Mouse (Mus musculus) myocyte (in vitro differentiated cells): ENCODE data around the gene Rnf151. TPM values are rescaled to one million over a fixed set of nuclear protein-coding genes. Genes with fewer than 3 reads are reported as not detected.
"Not testable (repeated sequence)": the region's sequence is repeated elsewhere in the genome, so short reads cannot be mapped to it uniquely, and the experiment has no call there.

Experiments used
- H3K27me3 ChIP-seq: one replicate; pipeline ENCODE4 v1.6.1; 2011; ENCODE audit not compliant: control insufficient read depth, insufficient read depth, insufficient read length
- H3K36me3 ChIP-seq: one replicate; pipeline ENCODE4 v1.6.1; 2011; ENCODE audit not compliant: control insufficient read depth, insufficient read depth
- H3K4me2 ChIP-seq: one replicate; pipeline ENCODE4 v1.6.1; 2011; ENCODE audit warnings: low read depth, control low read depth
- H3K4me3 ChIP-seq: one replicate; pipeline ENCODE4 v1.5.1; 2011; ENCODE audit warnings: mild to moderate bottlenecking, control low read depth, moderate library complexity
- H3K79me2 ChIP-seq: one replicate; pipeline ENCODE4 v1.6.1; 2011; ENCODE audit not compliant: control insufficient read depth, insufficient read depth
- H3ac ChIP-seq: one replicate; pipeline ENCODE4 v1.6.1; 2011; ENCODE audit not compliant: control insufficient read depth, insufficient read length
- CEBPB ChIP-seq: IDR thresholded peaks from 2 replicates; pipeline ENCODE4 v1.6.1; 2011; ENCODE audit warnings: mild to moderate bottlenecking, moderate library complexity; ENCODE audit not compliant: poor library complexity, insufficient read depth, severe bottlenecking
- E2F4 ChIP-seq: IDR thresholded peaks from one replicate; pipeline ENCODE4 v1.6.1; 2011; ENCODE audit warnings: mild to moderate bottlenecking, control low read depth, moderate library complexity; ENCODE audit not compliant: insufficient read depth
- MAX ChIP-seq: IDR thresholded peaks from one replicate; pipeline ENCODE4 v1.6.1; 2011; ENCODE audit warnings: low read depth, mild to moderate bottlenecking, control low read depth
- MYOD1 ChIP-seq, 3 experiments: IDR thresholded peaks; one replicate each; pipeline ENCODE4 v1.6.1; 2011; ENCODE audit warnings: control low read depth in 2 of 3, low read depth in 2 of 3, mild to moderate bottlenecking in 2 of 3, moderate library complexity in 1 of 3; ENCODE audit not compliant: insufficient read length in 2 of 3, control insufficient read depth in 1 of 3
- MYOG ChIP-seq, 3 experiments: IDR thresholded peaks; one replicate each; pipeline ENCODE4 v1.6.1; 2011; ENCODE audit warnings: control low read depth in 2 of 3, low read depth in 2 of 3, mild to moderate bottlenecking in 2 of 3; ENCODE audit not compliant: insufficient read length in 2 of 3, control insufficient read depth in 1 of 3, insufficient read depth in 1 of 3
- POLR2A ChIP-seq: IDR thresholded peaks from one replicate; pipeline ENCODE4 v1.6.1; 2011; ENCODE audit warnings: low read depth, mild to moderate bottlenecking, control low read depth, moderate library complexity; ENCODE audit not compliant: insufficient read length
- POLR2AphosphoS2 ChIP-seq: IDR thresholded peaks from one replicate; pipeline ENCODE4 v1.6.1; 2011; ENCODE audit warnings: low read depth, control low read depth; ENCODE audit not compliant: insufficient read length
- REST ChIP-seq: IDR thresholded peaks from one replicate; pipeline ENCODE4 v1.6.1; 2011; ENCODE audit warnings: mild to moderate bottlenecking, control low read depth, moderate library complexity; ENCODE audit not compliant: insufficient read depth, insufficient read length
- SRF ChIP-seq: IDR thresholded peaks from one replicate; pipeline ENCODE4 v1.6.1; 2011; ENCODE audit warnings: low read depth; ENCODE audit not compliant: control insufficient read depth, insufficient read length
- TCF12 ChIP-seq: IDR thresholded peaks from one replicate; pipeline ENCODE4 v1.6.1; 2011; ENCODE audit warnings: mild to moderate bottlenecking, control low read depth; ENCODE audit not compliant: poor library complexity, insufficient read depth, severe bottlenecking
- TCF3 ChIP-seq: IDR thresholded peaks from one replicate; pipeline ENCODE4 v1.6.1; 2011; ENCODE audit warnings: low read depth, control low read depth; ENCODE audit not compliant: insufficient read length
- USF1 ChIP-seq: IDR thresholded peaks from one replicate; pipeline ENCODE4 v1.6.1; 2011; ENCODE audit warnings: low read depth, mild to moderate bottlenecking, control low read depth, moderate library complexity
- polyA plus RNA-seq: library from polyadenylated mRNA; unstranded; fragments of >200 nt; fragmentation: generic; extraction: Trizol; gene quantifications from one replicate; pipeline ENCODE4 v1.2.1, GENCODE M21; 2012; ENCODE audit warnings: missing spikeins

Rnf151 gene
- polyA plus RNA-seq, 1 experiment = 0.36 TPM

DNA sequence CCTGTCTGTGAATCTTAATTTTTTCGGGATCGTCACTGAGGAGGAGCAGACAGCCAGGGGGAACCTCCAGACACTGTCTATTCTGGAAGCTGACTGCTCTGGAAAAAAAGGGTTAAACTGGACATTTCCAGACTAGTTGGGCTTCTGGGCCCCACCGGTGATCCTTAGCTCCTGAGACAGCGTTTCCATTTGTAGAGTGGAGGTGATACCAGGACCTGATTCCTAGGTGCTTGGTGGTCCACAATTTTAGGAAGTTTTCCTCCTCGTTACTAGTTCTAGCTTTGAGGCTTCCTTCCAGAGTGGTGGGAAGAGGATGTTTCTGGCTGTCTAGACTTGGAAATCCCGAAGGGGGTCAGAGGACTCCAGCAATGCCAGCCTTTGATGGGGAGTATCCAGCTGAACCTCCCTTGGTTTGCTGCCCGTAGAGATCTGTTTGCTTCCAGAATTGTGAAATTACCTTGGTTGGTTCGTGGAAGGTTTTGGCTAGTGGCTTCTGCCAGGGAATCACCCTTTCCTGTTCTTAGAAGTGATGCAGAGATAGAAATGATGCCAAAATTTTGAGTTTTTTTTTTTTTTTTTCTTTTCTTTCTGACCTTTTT lies 47.5 kb downstream of the Rnf151 start:
- peak overlapping the region; percentile 96 for H3K4me2 ChIP-seq
- no peaks in the 10 kb centered on the region for H3K36me3 ChIP-seq
- no peak for TF ChIP-seq MYOD1 (IDR thresholded peaks at IDR 0.05; ENCODE audit: control insufficient read depth in 1 of 3, insufficient read length in 2 of 3, low read depth in 2 of 3)
- no peak for TF ChIP-seq TCF12
- no peak for TF ChIP-seq REST
- no peak for TF ChIP-seq POLR2A
- TF ChIP-seq MAX = no peak
- H3K79me2 ChIP-seq = peaks cover 53% of the 10 kb centered on the region
- H3K27me3 ChIP-seq = no peaks in the 10 kb centered on the region
- peak overlapping the region; percentile 78 for H3K4me3 ChIP-seq
- peak overlapping the region; percentile 81 for H3ac ChIP-seq

DNA sequence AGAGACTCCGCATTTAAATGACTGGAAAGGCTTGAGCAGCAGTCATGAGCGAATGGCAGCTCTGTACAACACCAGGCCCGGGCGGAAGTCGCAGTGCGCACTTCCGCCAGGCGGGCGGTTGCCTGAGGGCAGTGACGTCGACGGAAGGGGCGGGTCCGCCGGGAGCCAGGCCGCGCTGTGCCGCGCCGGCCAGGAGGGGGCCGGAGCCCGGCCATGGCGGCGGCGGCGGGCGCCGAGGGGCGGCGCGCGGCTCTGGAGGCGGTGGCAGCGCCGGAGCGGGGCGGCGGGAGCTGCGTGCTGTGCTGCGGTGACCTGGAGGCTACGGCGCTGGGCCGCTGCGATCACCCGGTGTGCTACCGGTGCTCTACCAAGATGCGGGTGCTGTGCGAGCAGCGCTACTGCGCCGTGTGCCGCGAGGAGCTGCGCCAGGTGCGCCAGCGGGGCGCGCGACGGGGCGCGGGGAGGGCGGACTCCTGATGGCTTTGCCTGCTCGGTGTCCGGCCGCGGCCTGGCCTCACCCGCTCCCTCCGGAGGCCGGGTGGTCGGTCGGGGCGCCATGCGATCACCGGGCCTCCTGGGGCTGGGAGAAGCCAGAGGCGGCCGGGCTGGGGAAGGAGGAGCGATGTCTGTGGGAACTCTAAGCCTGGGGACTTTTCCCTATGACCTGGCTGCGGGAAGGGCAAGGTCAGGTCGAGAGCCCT lies 48.2 kb downstream of the Rnf151 start, which contains the start of gene Zfp598:
Zfp598 (plus strand) TSS at position 143 of the 701 bp plus-strand sequence.
- peak within 1 kb of the TSS; percentile 96 for H3K4me2 ChIP-seq

DNA sequence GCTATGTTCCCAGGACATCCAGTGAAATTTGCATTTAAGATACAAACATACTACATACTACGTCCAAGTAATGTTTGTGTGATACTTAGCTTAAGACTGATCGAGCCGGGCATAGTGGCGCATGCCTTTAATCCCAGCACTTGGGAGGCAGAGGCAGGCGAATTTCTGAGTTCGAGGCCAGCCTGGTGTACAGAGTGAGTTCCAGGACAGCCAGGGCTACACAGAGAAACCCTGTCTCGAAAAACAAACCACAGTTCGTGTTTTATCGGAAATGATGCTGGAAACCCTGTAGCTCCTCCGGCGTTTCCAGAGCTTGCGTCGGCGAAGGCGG lies 48.7 kb downstream of the Rnf151 start:
- Histone ChIP-seq H3K4me2 (peak overlapping the region; percentile 82), H3K79me2 (peaks cover 46% of the 10 kb centered on the region), H3K4me3 (peak overlapping the region; percentile 78), H3ac (peak overlapping the region; percentile 81)
- not testable (repeated sequence) for H3K36me3 ChIP-seq, H3K27me3 ChIP-seq
- peak; percentile 65; the same call in 1 of the 2 replicates for TF ChIP-seq CEBPB

More for the DNA sequence above, 48.2 kb downstream of the Rnf151 start, which contains the start of gene Zfp598:
- Histone ChIP-seq H3K36me3 (no peaks in the 10 kb centered on the region), H3ac (peak within 1 kb of the TSS; percentile 81), H3K4me3 (peak within 1 kb of the TSS; percentile 78), H3K79me2 (peaks cover 50% of the 10 kb centered on the region), H3K27me3 (no peaks in the 10 kb centered on the region)
- TF ChIP-seq POLR2AphosphoS2 (peak; percentile 75), TCF3 (no peak), E2F4 (no peak), POLR2A (peak; percentile 86), MYOD1 (IDR thresholded peaks at IDR 0.05; ENCODE audit: control insufficient read depth in 1 of 3, insufficient read length in 2 of 3, low read depth in 2 of 3) (peak in 2 of 3 experiments; percentile 32 to 73), MAX (no peak), TCF12 (no peak), REST (no peak)

DNA sequence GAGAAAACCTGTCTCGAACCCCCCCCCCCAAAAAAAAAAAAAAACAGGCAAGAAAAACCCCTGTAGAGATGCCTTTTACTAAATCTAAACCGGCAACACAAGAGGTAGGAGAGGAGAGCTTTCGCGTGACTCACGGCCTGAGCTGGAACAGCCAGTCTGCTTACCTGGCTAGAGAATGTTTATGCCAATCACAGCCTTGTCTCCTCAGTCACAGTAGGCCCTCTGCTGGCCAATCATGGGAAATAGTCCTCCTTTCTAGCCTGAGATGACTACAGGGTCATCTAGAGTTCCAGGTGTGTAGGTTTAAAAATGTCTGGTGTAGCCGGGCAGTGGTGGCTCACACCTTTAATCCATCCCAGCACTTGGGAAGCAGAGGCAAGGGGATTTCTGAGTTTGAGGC lies 50.4 kb downstream of the Rnf151 start:
- Histone ChIP-seq H3K79me2 (peaks cover 28% of the 10 kb centered on the region), H3K4me2 (no peak overlapping the region), H3ac (no peak overlapping the region), H3K36me3 (no peaks in the 10 kb centered on the region), H3K27me3 (no peaks in the 10 kb centered on the region), H3K4me3 (no peak overlapping the region)
- TF ChIP-seq CEBPB = no peak
- TF ChIP-seq MAX = no peak
- TF ChIP-seq POLR2A = no peak
- TF ChIP-seq POLR2AphosphoS2 = no peak
- no peak for TF ChIP-seq TCF12
- TF ChIP-seq MYOG (IDR thresholded peaks at IDR 0.05; ENCODE audit: control insufficient read depth in 1 of 3, insufficient read depth in 1 of 3, insufficient read length in 2 of 3, low read depth in 2 of 3) = no peak
- TF ChIP-seq REST = no peak
- TF ChIP-seq USF1 = no peak
- TF ChIP-seq E2F4 = no peak
- no peak for TF ChIP-seq SRF
- TF ChIP-seq MYOD1 (IDR thresholded peaks at IDR 0.05; ENCODE audit: control insufficient read depth in 1 of 3, insufficient read length in 2 of 3, low read depth in 2 of 3) = no peak
- no peak for TF ChIP-seq TCF3

DNA sequence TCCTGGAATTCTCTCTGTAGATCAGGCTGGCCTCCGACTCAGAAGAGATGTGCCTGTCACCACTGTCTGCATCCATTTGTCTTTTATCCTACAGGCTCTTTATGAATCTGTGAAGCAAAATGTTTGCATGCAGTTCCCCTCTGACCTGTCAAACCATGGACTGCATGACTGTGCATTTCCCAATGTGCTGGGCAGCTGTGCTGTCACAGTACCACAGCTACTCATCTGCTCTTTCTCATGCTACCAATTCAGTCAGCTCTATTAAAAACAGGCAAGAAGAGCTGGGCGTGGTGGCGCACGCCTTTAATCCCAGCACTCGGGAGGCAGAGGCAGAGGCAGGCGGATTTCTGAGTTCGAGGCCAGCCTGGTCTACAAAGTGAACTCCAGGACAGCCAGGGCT lies 50.9 kb downstream of the Rnf151 start:
- not testable (repeated sequence) for H3ac ChIP-seq, H3K36me3 ChIP-seq, H3K27me3 ChIP-seq, H3K4me2 ChIP-seq, H3K4me3 ChIP-seq
- peaks cover 24% of the 10 kb centered on the region for H3K79me2 ChIP-seq

Other genes with a start within 250 kb of the Rnf151 start
- 18.7 TPM for gene E4f1, start 247.8 kb downstream of the Rnf151 start, polyA plus RNA-seq
- gene Pgp, start 247.7 kb downstream of the Rnf151 start, polyA plus RNA-seq = 53.7 TPM
- gene Bricd5, start 244.2 kb downstream of the Rnf151 start, polyA plus RNA-seq = 0.53 TPM
- 16.5 TPM for gene Mlst8, start 239.0 kb downstream of the Rnf151 start, polyA plus RNA-seq
- 0.16 TPM for gene Caskin1, start 229.5 kb downstream of the Rnf151 start, polyA plus RNA-seq
- 112 TPM for gene Traf7, start 190.1 kb downstream of the Rnf151 start, polyA plus RNA-seq
- gene Rab26, start 183.9 kb downstream of the Rnf151 start, polyA plus RNA-seq = 0.35 TPM
- gene Pkd1, start 168.2 kb downstream of the Rnf151 start, polyA plus RNA-seq = 47.2 TPM
- 49.5 TPM for gene Tsc2, start 85.4 kb downstream of the Rnf151 start, polyA plus RNA-seq
- 20.2 TPM for gene Nthl1, start 85.4 kb downstream of the Rnf151 start, polyA plus RNA-seq
- gene Slc9a3r2, start 67.7 kb downstream of the Rnf151 start, polyA plus RNA-seq = 19.1 TPM
- gene Npw, start 59.6 kb downstream of the Rnf151 start, polyA plus RNA-seq = not detected
- 49.7 TPM for gene Zfp598, start 48.4 kb downstream of the Rnf151 start, polyA plus RNA-seq
- gene Syngr3, start 28.1 kb downstream of the Rnf151 start, polyA plus RNA-seq = 0.29 TPM
- gene Gfer, start 21.9 kb downstream of the Rnf151 start, polyA plus RNA-seq = 47.7 TPM
- 0.54 TPM for gene Noxo1, start 21.8 kb downstream of the Rnf151 start, polyA plus RNA-seq
- 66.6 TPM for gene Tbl3, start 10.4 kb downstream of the Rnf151 start, polyA plus RNA-seq
- 178 TPM for gene Rps2, start 53 bp upstream of the Rnf151 start, polyA plus RNA-seq
- 547 TPM for gene Ndufb10, start 6.4 kb upstream of the Rnf151 start, polyA plus RNA-seq
- 1.7 TPM for gene Rpl3l, start 9.8 kb upstream of the Rnf151 start, polyA plus RNA-seq
- gene Msrb1, start 18.6 kb upstream of the Rnf151 start, polyA plus RNA-seq = 73.9 TPM
- not detected for gene Hs3st6, start 34.9 kb upstream of the Rnf151 start, polyA plus RNA-seq
- not detected for gene Meiob, start 86.2 kb upstream of the Rnf151 start, polyA plus RNA-seq
- gene Hagh, start 122.1 kb upstream of the Rnf151 start, polyA plus RNA-seq = 58.3 TPM
- 9.5 TPM for gene Fahd1, start 132.3 kb upstream of the Rnf151 start, polyA plus RNA-seq
- not detected for gene Igfals, start 147.9 kb upstream of the Rnf151 start, polyA plus RNA-seq
- gene Nubp2, start 168.3 kb upstream of the Rnf151 start, polyA plus RNA-seq = 38.5 TPM
- 46.6 TPM for gene Spsb3, start 168.6 kb upstream of the Rnf151 start, polyA plus RNA-seq
- gene Eme2, start 177.0 kb upstream of the Rnf151 start, polyA plus RNA-seq = 12.5 TPM
- gene Mrps34, start 177.1 kb upstream of the Rnf151 start, polyA plus RNA-seq = 142 TPM
- 23.7 TPM for gene Nme3, start 178.4 kb upstream of the Rnf151 start, polyA plus RNA-seq
- gene Mapk8ip3, start 218.9 kb upstream of the Rnf151 start, polyA plus RNA-seq = 47.6 TPM
- gene Jpt2, start 242.6 kb upstream of the Rnf151 start, polyA plus RNA-seq = 16.3 TPM